Mouse (Mus musculus): ENCODE measurements around the gene Olfr639.

GRCm38 (mm10) chr7:103970852-103971251, 46.3 kb downstream of the Olfr639 start, which contains the start of gene Olfr635:
- TF ChIP-seq POLR2A (IDR thresholded peaks at IDR 0.05; ENCODE audit: insufficient read depth, low read depth, low read length): no peak
- TF ChIP-seq CTCF (IDR thresholded peaks at IDR 0.05): no peak
